Mouse (Mus musculus) hindbrain, embryonic 12.5 days (tissue): ENCODE data around the gene Fez1. TPM values are rescaled to one million over a fixed set of nuclear protein-coding genes. Genes with fewer than 3 reads are reported as not detected.

Source experiments
- ATAC-seq: fragments of 200-750 bp; cut with Nextera tagmentation; 2 replicates; pipeline ENCODE4 v1.8.0; 2017; ENCODE audit warnings: moderate TSS enrichment; ENCODE audit not compliant: low FRiP score
- H3K27ac ChIP-seq: fragments of 300-500 bp; sonication (generic); 2 replicates; pipeline ENCODE4 v1.5.1; 2016; ENCODE audit warnings: mild to moderate bottlenecking
- H3K27me3 ChIP-seq: fragments of 300-500 bp; sonication (generic); 2 replicates; pipeline ENCODE4 v1.6.1; 2016; ENCODE audit warnings: mild to moderate bottlenecking
- H3K36me3 ChIP-seq: fragments of 300-500 bp; sonication (generic); 2 replicates; pipeline ENCODE4 v1.6.1; 2016; ENCODE audit warnings: mild to moderate bottlenecking
- H3K4me1 ChIP-seq: fragments of 300-500 bp; sonication (generic); 2 replicates; pipeline ENCODE4 v1.6.1; 2016
- H3K4me2 ChIP-seq: fragments of 300-500 bp; sonication (generic); replicated peaks from 2 replicates; pipeline ENCODE4 v1.6.1; 2016; ENCODE audit warnings: mild to moderate bottlenecking
- H3K4me3 ChIP-seq: fragments of 300-500 bp; sonication (generic); 2 replicates; pipeline ENCODE4 v1.5.1; 2016; ENCODE audit warnings: mild to moderate bottlenecking
- H3K9ac ChIP-seq: fragments of 300-500 bp; sonication (generic); 2 replicates; pipeline ENCODE4 v1.6.1; 2016; ENCODE audit warnings: mild to moderate bottlenecking, moderate library complexity
- H3K9me3 ChIP-seq: fragments of 300-500 bp; sonication (generic); replicated peaks from 2 replicates; pipeline ENCODE4 v1.6.1; 2016; ENCODE audit warnings: mild to moderate bottlenecking
- WGBS: fragments of 180-500 bp; shearing (Covaris S2); methylation state at CpG from one replicate; pipeline ENCODE4 v1.1.7; 2016; 5-methylcytosine and 5-hydroxymethylcytosine counted together
- polyA plus RNA-seq: library from polyadenylated mRNA; unstranded; fragments of >200 nt; fragmentation: Nextera tagmentation; extraction: Ambion mirVana; gene quantifications from 2 replicates; pipeline ENCODE4 v1.2.1, GENCODE M21; 2016

The Fez1 gene
- polyA plus RNA-seq = 386 and 387 TPM in 2 replicates

- peak within 1 kb of the TSS; percentile 54; the same call in 1 of the 2 replicates for H3K9ac ChIP-seq
- H3K27me3 ChIP-seq = no peaks in the 10 kb centered on the region
- no peaks in the 10 kb centered on the region for H3K36me3 ChIP-seq
- under 1% methylated on average over 8 of the region's 8 CpGs for whole genome bisulfite sequencing
- peaks cover 17% of the 10 kb centered on the region for H3K4me1 ChIP-seq
- H3K27ac ChIP-seq = peak within 1 kb of the TSS; percentile 98
- H3K9me3 ChIP-seq = no peaks in the 10 kb centered on the region
- ATAC-seq = peak; percentile 98
- H3K4me3 ChIP-seq = peak within 1 kb of the TSS; percentile 31
- peak within 1 kb of the TSS; percentile 55 for H3K4me2 ChIP-seq
Measured at GRCm38 (mm10) chr9:36821644-36822000, at the start of gene Fez1. TSS of gene Fez1 (plus strand) at chr9:36821864.

GRCm38 (mm10) chr9:36783921-36784320, 37.7 kb upstream of the Fez1 start:
- Histone ChIP-seq H3K9ac (no peak overlapping the region), H3K9me3 (no peaks in the 10 kb centered on the region), H3K27me3 (no peaks in the 10 kb centered on the region), H3K36me3 (peaks cover 86% of the 10 kb centered on the region), H3K4me1 (no peaks in the 10 kb centered on the region), H3K4me3 (no peak overlapping the region), H3K4me2 (no peak overlapping the region), H3K27ac (no peak overlapping the region)
- 97% methylated on average over 2 of the region's 2 CpGs for WGBS
- no peak for ATAC-seq

GRCm38 (mm10) chr9:36792191-36792590, 29.5 kb upstream of the Fez1 start:
- Histone ChIP-seq H3K27me3 (no peaks in the 10 kb centered on the region), H3K4me3 (no peak overlapping the region), H3K9me3 (no peaks in the 10 kb centered on the region), H3K9ac (no peak overlapping the region), H3K27ac (no peak overlapping the region), H3K36me3 (peaks cover 51% of the 10 kb centered on the region), H3K4me1 (peaks cover 11% of the 10 kb centered on the region), H3K4me2 (no peak overlapping the region)
- 92% methylated on average over 3 of the region's 3 CpGs for WGBS
- ATAC-seq = no peak

DNA sequence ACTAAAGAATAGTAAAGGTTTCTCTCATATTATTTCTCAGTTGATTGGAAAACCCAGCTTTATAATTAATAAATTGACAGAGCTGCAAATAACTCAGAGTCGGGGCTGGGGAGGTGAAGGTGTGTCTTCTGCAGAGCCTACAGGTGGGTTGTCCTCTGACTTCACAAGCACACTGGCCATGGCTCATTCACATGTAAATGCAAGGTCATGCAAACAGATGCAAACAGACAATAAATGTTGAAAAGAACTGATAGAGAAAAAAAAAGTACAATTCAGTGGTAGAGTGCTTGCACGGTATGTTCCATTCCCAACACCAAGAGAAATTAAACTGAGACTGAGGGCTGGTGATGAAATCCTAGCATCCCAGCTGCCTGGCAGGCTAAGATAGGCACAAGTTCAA, 27.2 kb upstream of the Fez1 start:
- Histone ChIP-seq H3K36me3 (peaks cover 31% of the 10 kb centered on the region), H3K9ac (no peak overlapping the region), H3K9me3 (no peaks in the 10 kb centered on the region), H3K4me2 (no peak overlapping the region), H3K4me1 (peaks cover 11% of the 10 kb centered on the region), H3K27me3 (no peaks in the 10 kb centered on the region), H3K27ac (no peak overlapping the region), H3K4me3 (no peak overlapping the region)
- no peak for ATAC-seq
- 77% methylated on average over 2 of the region's 2 CpGs for WGBS

DNA sequence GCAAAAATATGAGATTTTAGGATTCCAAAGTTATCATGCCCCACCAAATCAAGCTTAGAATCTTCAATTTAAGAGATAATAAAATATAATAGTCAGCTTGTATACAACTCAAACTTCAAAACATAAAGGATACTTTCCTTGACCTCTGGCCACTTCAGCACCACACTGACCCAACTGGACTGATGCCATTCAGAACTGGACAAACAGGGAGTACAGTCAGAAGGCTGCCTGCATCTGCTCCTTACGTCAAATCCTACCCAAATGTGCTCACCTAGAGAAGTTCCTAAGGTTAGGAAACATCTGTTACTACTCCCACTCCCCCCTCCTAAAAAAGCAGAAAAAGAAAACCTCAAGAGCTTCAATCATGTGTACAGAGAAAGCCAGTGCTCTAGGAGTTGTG, 26.1 kb upstream of the Fez1 start:
- Histone ChIP-seq H3K4me3 (0 out of 2 replicates have a peak overlapping the region, but pooled peaks have one; percentile 94), H3K27me3 (no peaks in the 10 kb centered on the region), H3K9me3 (no peaks in the 10 kb centered on the region), H3K36me3 (peaks cover 21% of the 10 kb centered on the region), H3K4me2 (peak overlapping the region; percentile 87; the same call in 1 of the 2 replicates), H3K4me1 (peaks cover 11% of the 10 kb centered on the region), H3K9ac (no peak overlapping the region), H3K27ac (no peak overlapping the region)
- WGBS = 75% methylated on average over 1 of the region's 1 CpGs
- no peak for ATAC-seq

DNA sequence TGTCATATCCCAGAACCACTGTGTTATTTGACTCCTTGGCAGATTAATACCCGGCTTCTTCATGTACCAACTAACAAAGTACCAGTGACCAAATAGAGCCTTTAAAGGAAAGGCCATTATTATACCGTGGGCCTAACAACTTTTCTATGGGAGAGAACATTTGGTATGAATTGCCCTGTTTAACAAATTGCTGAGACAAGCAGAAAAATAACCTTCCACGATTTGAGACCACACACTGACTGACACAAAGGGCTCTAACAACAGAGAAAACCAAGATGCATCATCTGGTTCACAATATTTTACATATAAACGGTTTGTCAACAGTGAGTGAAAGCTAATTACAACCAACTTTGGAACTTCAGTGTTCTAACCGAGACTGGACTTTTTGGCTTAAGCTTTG, 25.4 kb upstream of the Fez1 start:
- WGBS = 17% methylated on average over 5 of the region's 5 CpGs
- Histone ChIP-seq H3K9ac (peak overlapping the region; percentile 92), H3K27ac (no peak overlapping the region), H3K9me3 (no peaks in the 10 kb centered on the region), H3K4me2 (peak overlapping the region; percentile 87), H3K36me3 (peaks cover 14% of the 10 kb centered on the region), H3K27me3 (no peaks in the 10 kb centered on the region), H3K4me3 (peak overlapping the region; percentile 94), H3K4me1 (peaks cover 11% of the 10 kb centered on the region)
- no peak for ATAC-seq

DNA sequence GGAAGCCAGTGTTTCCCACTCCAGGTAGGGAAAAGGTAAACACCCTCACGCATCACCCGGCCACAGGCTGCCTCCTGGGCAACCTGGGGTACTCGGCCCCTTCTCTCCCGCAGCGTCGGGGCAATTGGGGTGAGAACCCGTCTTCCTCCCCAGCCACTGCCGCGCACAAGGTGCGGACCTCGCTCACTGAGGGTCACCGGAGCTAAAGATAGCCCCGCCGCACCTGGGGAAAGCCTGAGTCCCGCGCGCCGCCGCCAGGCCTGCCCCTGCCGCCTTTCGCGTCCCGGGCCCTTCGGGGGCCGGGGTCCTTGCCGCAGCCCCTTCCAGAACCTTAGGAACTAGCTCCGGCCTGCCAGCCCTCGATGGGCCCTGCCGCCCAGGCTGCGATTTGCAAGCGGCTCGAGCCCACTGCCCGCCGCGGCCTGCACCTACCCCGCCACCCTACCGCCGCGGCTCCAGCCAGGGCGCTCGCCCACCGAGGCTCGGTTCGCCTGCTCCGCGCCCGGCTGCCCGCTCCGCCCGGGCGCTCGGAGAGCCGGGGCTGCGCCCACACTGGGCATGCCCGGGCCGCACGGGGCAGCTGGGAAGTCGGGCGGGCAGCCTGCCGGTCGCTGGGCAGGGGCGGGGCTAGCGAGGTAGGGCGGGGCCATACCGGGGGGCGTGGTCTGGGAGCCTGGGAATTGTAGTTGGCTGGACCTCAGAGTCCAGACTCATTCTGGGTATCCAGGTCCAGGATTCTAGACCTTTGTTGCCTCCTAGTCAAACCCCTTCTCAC, 24.7 kb upstream of the Fez1 start, which contains the start of gene Ei24:
Gene Ei24 (minus strand): TSS at position 613 of the 775 bp plus-strand sequence.
- no peaks in the 10 kb centered on the region for H3K27me3 ChIP-seq
- peaks cover 11% of the 10 kb centered on the region for H3K4me1 ChIP-seq
- ATAC-seq = peak; percentile 99
- peak within 1 kb of the TSS; percentile 81 for H3K27ac ChIP-seq
- H3K4me3 ChIP-seq = peak within 1 kb of the TSS; percentile 94
- H3K36me3 ChIP-seq = peaks cover 6% of the 10 kb centered on the region
- no peaks in the 10 kb centered on the region for H3K9me3 ChIP-seq
- peak within 1 kb of the TSS; percentile 87 for H3K4me2 ChIP-seq
- WGBS = under 1% methylated on average over 66 of the region's 66 CpGs
- peak within 1 kb of the TSS; percentile 92 for H3K9ac ChIP-seq

GRCm38 (mm10) chr9:36801961-36802360, 19.7 kb upstream of the Fez1 start:
- 81% methylated on average over 2 of the region's 2 CpGs for WGBS
- Histone ChIP-seq H3K27me3 (no peaks in the 10 kb centered on the region), H3K4me1 (no peaks in the 10 kb centered on the region), H3K9me3 (no peaks in the 10 kb centered on the region), H3K9ac (no peak overlapping the region), H3K36me3 (no peaks in the 10 kb centered on the region), H3K4me3 (no peak overlapping the region), H3K4me2 (no peak overlapping the region), H3K27ac (no peak overlapping the region)
- no peak for ATAC-seq

GRCm38 (mm10) chr9:36802951-36803350, 18.7 kb upstream of the Fez1 start:
- Histone ChIP-seq H3K36me3 (no peaks in the 10 kb centered on the region), H3K4me1 (no peaks in the 10 kb centered on the region), H3K4me2 (no peak overlapping the region), H3K27ac (no peak overlapping the region), H3K4me3 (no peak overlapping the region), H3K27me3 (no peaks in the 10 kb centered on the region), H3K9me3 (no peaks in the 10 kb centered on the region), H3K9ac (no peak overlapping the region)
- WGBS = 86% methylated on average over 3 of the region's 3 CpGs
- no peak for ATAC-seq

DNA sequence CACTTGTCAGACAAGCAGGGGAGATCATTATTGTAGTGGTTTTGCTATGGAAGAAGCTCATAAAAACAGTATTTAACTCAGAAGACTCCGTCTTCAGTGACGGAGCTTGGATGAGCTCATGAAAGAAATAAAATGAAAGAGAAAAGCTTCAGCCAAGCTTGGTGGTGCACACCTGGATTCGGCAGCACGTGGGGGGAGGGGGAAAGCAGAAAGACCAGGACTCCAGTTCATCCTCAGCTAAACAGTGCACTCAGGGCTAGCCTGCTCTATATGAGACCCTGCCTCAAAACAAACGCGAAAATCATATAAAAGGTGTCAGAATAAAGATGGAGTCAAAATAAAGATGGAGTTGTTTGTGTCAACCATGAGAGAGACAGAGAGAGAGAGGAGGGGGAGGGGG, 18.3 kb upstream of the Fez1 start:
- no peak overlapping the region for H3K9ac ChIP-seq
- no peak for ATAC-seq
- 80% methylated on average over 6 of the region's 6 CpGs for WGBS
- no peaks in the 10 kb centered on the region for H3K9me3 ChIP-seq
- no peaks in the 10 kb centered on the region for H3K27me3 ChIP-seq
- H3K36me3 ChIP-seq = no peaks in the 10 kb centered on the region
- no peak overlapping the region for H3K27ac ChIP-seq
- H3K4me1 ChIP-seq = no peaks in the 10 kb centered on the region
- H3K4me2 ChIP-seq = no peak overlapping the region
- H3K4me3 ChIP-seq = no peak overlapping the region

- Histone ChIP-seq H3K4me3 (no peak overlapping the region), H3K27ac (no peak overlapping the region), H3K9ac (no peak overlapping the region), H3K27me3 (no peaks in the 10 kb centered on the region), H3K4me2 (no peak overlapping the region), H3K9me3 (no peaks in the 10 kb centered on the region), H3K4me1 (no peaks in the 10 kb centered on the region), H3K36me3 (no peaks in the 10 kb centered on the region)
- no peak for ATAC-seq
- WGBS = 85% methylated on average over 3 of the region's 3 CpGs
Measured at GRCm38 (mm10) chr9:36803926-36804325, 17.7 kb upstream of the Fez1 start.

DNA sequence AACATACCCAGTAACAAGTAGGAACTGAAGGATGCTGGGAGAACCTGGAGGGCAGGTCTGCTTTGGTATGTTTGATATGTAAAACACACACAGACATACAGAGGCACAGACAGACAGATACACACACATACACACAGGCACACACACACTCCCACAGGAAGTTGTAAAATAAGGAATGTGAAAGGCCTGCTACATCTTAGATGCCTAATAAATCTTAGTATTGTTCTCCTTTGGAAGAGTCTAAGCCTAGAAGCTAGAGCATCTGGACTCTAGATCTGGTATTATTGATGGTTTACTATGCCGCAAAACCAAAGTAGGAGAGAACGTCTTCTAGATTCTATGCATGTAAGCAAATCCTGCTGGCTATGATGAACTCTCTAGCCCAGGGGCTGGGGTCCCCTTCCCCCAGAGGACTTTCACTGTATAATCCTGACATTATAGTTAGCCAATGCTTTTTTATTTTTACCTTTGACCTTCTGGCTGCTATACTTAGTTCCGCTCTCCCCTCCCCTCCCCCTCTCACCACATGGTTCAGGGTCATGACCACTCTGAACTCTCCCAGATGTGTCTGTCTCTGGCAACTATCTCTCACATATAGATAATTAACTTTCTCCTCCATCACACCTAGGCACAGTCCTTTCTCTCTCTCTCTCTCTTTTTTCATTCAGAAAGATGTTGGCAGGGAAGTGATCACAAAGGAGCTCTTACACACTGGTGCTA, 16.2 kb upstream of the Fez1 start:
- ATAC-seq = no peak
- WGBS = 83% methylated on average over 3 of the region's 3 CpGs

More for the DNA sequence above, 16.2 kb upstream of the Fez1 start:
- Histone ChIP-seq H3K27ac (no peak overlapping the region), H3K27me3 (no peaks in the 10 kb centered on the region), H3K9me3 (no peaks in the 10 kb centered on the region), H3K9ac (no peak overlapping the region), H3K36me3 (no peaks in the 10 kb centered on the region), H3K4me1 (no peaks in the 10 kb centered on the region), H3K4me2 (no peak overlapping the region), H3K4me3 (no peak overlapping the region)
